Mouse (Mus musculus) adrenal gland, postnatal 25 days (tissue): ENCODE data around the gene Gnl3l. TPM values are rescaled to one million over a fixed set of nuclear protein-coding genes. Genes with fewer than 3 reads are reported as not detected.

ENCODE experiments used
- DNase-seq: peaks from one replicate; pipeline ENCODE4 v3.0.0; 2021; ENCODE audit warnings: mixed read lengths
- total RNA-seq: library from RNA; stranded (reverse); gene quantifications from 2 replicates; pipeline ENCODE4 v1.2.3, GENCODE M21; 2021

Gnl3l gene
- total RNA-seq, 1 experiment from 2014 or later = 68.6 TPM

GRCm38 (mm10) chrX:150956522-150957300, 60.4 kb downstream of the Gnl3l start:
- DNase-seq = peak; percentile 63

- DNase-seq = no peak
These were observed 61.1 kb downstream of the Gnl3l start for GRCm38 (mm10) chrX:150956016-150956415.

GRCm38 (mm10) chrX:150955441-150955840, 61.7 kb downstream of the Gnl3l start:
- no peak for DNase-seq

- no peak for DNase-seq
These were observed 62.4 kb downstream of the Gnl3l start for GRCm38 (mm10) chrX:150954721-150955120.

Other genes starting within 250 kb of the Gnl3l start
- gene Maged2, start 203.0 kb downstream of the Gnl3l start, total RNA-seq = 100 and 126 TPM in 2 replicates
- 24.6 and 35.0 TPM in 2 replicates for gene Fgd1, start 28.8 kb upstream of the Gnl3l start, total RNA-seq
- gene Tsr2, start 79.2 kb upstream of the Gnl3l start, total RNA-seq = 29.3 and 33.9 TPM in 2 replicates
- 1.7 and 2.0 TPM in 2 replicates for gene Wnk3, start 180.8 kb upstream of the Gnl3l start, total RNA-seq